Mouse (Mus musculus) lung, embryonic 15.5 days (tissue): Measurements from ENCODE around the gene Zfp87. TPM values are rescaled to one million over a fixed set of nuclear protein-coding genes. Genes with fewer than 3 reads are reported as not detected.
A peak's percentile ranks its signal among the peaks of the same experiment; 100 is the strongest.

Experiments used
- ATAC-seq: fragments of 200-750 bp; cut with Nextera tagmentation; 2 replicates; pipeline ENCODE4 v1.8.0; 2017; ENCODE audit warnings: moderate number of reproducible peaks, borderline replicate concordance; ENCODE audit not compliant: low FRiP score, low TSS enrichment; ENCODE audit errors: extremely low read depth
- H3K27ac ChIP-seq: fragments of 300-500 bp; sonication (generic); 2 replicates; pipeline ENCODE4 v1.5.1; 2015; ENCODE audit warnings: moderate library complexity, mild to moderate bottlenecking, inconsistent platforms
- H3K27me3 ChIP-seq: fragments of 300-500 bp; sonication (generic); 2 replicates; pipeline ENCODE4 v1.6.1; 2015; ENCODE audit warnings: inconsistent platforms
- H3K36me3 ChIP-seq: fragments of 300-500 bp; sonication (generic); 2 replicates; pipeline ENCODE4 v1.6.1; 2015; ENCODE audit warnings: inconsistent platforms
- H3K4me1 ChIP-seq: fragments of 300-500 bp; sonication (generic); 2 replicates; pipeline ENCODE4 v1.6.1; 2015; ENCODE audit warnings: inconsistent platforms
- H3K4me2 ChIP-seq: fragments of 300-500 bp; sonication (generic); 2 replicates; pipeline ENCODE4 v1.6.1; 2015; ENCODE audit warnings: inconsistent platforms, mild to moderate bottlenecking, moderate library complexity
- H3K4me3 ChIP-seq: fragments of 300-500 bp; sonication (generic); 2 replicates; pipeline ENCODE4 v1.5.1; 2015; ENCODE audit warnings: mild to moderate bottlenecking, inconsistent platforms
- H3K9ac ChIP-seq: fragments of 300-500 bp; sonication (generic); 2 replicates; pipeline ENCODE4 v1.6.1; 2015; ENCODE audit warnings: inconsistent platforms
- H3K9me3 ChIP-seq: fragments of 300-500 bp; sonication (generic); 2 replicates; pipeline ENCODE4 v1.6.1; 2016; ENCODE audit warnings: inconsistent platforms
- WGBS: fragments of 180-500 bp; shearing (Covaris S2); methylation state at CpG from one replicate; pipeline ENCODE4 v1.1.7; 2015; 5-methylcytosine and 5-hydroxymethylcytosine counted together
- polyA plus RNA-seq: library from polyadenylated mRNA; unstranded; fragments of >200 nt; fragmentation: Nextera tagmentation; extraction: Ambion mirVana; gene quantifications from 2 replicates; pipeline ENCODE4 v1.2.1, GENCODE M21; 2015

The Zfp87 gene
- polyA plus RNA-seq: 22.3 and 22.8 TPM in 2 replicates

- WGBS: 1% methylated on average over 27 of the region's 27 CpGs
- H3K36me3 ChIP-seq: peaks cover 1% of the 10 kb centered on the region; the same call in 1 of the 2 replicates
- peak within 1 kb of the TSS; percentile 62 for H3K27ac ChIP-seq
- no peaks in the 10 kb centered on the region for H3K27me3 ChIP-seq
- H3K9ac ChIP-seq: peak within 1 kb of the TSS; percentile 77
- peak within 1 kb of the TSS; percentile 90 for H3K4me3 ChIP-seq
- H3K4me1 ChIP-seq: peaks cover 13% of the 10 kb centered on the region
- peak within 1 kb of the TSS; percentile 74 for H3K4me2 ChIP-seq
- H3K9me3 ChIP-seq: no peaks in the 10 kb centered on the region
- peak; percentile 99 for ATAC-seq
Observed at GRCm38 (mm10) chr13:67525753-67526410, at the start of gene Zfp87, which contains the start of gene Gm26965. TSS of gene Zfp87 (minus strand) at chr13:67526177. TSS of gene Gm26965 (minus strand) at chr13:67526151.

GRCm38 (mm10) chr13:67572591-67573189, 46.7 kb upstream of the Zfp87 start:
- Histone ChIP-seq H3K9ac (no peak overlapping the region), H3K27me3 (no peaks in the 10 kb centered on the region), H3K9me3 (no peaks in the 10 kb centered on the region), H3K27ac (no peak overlapping the region), H3K4me1 (no peaks in the 10 kb centered on the region), H3K36me3 (no peaks in the 10 kb centered on the region), H3K4me3 (no peak overlapping the region), H3K4me2 (no peak overlapping the region)
- no peak for ATAC-seq
- 65% methylated on average over 5 of the region's 5 CpGs for WGBS

- ATAC-seq: no peak
- H3K4me3 ChIP-seq: peak within 1 kb of the TSS; percentile 93
- peak within 1 kb of the TSS; percentile 95 for H3K27ac ChIP-seq
- H3K4me2 ChIP-seq: peak within 1 kb of the TSS; percentile 73
- no peaks in the 10 kb centered on the region for H3K27me3 ChIP-seq
- WGBS: 64% methylated on average over 4 of the region's 4 CpGs
- H3K9me3 ChIP-seq: no peaks in the 10 kb centered on the region
- H3K9ac ChIP-seq: peak within 1 kb of the TSS; percentile 91
- H3K36me3 ChIP-seq: no peaks in the 10 kb centered on the region
- peaks cover 12% of the 10 kb centered on the region for H3K4me1 ChIP-seq
Observed at GRCm38 (mm10) chr13:67553730-67554129, 27.8 kb upstream of the Zfp87 start, which contains the start of gene Zfp748. TSS of gene Zfp748 (minus strand) at chr13:67553830.

GRCm38 (mm10) chr13:67552505-67553346, 26.7 kb upstream of the Zfp87 start:
- H3K27me3 ChIP-seq: no peaks in the 10 kb centered on the region
- under 1% methylated on average over 44 of the region's 44 CpGs for WGBS
- no peaks in the 10 kb centered on the region for H3K36me3 ChIP-seq
- H3K4me3 ChIP-seq: peak overlapping the region; percentile 93
- peak overlapping the region; percentile 73 for H3K4me2 ChIP-seq
- H3K4me1 ChIP-seq: peaks cover 12% of the 10 kb centered on the region
- H3K9ac ChIP-seq: peak overlapping the region; percentile 91
- H3K27ac ChIP-seq: peak overlapping the region; percentile 95
- no peaks in the 10 kb centered on the region for H3K9me3 ChIP-seq
- peak; percentile 96 for ATAC-seq

GRCm38 (mm10) chr13:67545941-67546340, 20.0 kb upstream of the Zfp87 start:
- Histone ChIP-seq H3K9me3 (no peaks in the 10 kb centered on the region), H3K36me3 (peaks cover 41% of the 10 kb centered on the region), H3K27me3 (no peaks in the 10 kb centered on the region), H3K4me2 (no peak overlapping the region), H3K9ac (no peak overlapping the region), H3K27ac (no peak overlapping the region), H3K4me3 (no peak overlapping the region), H3K4me1 (no peaks in the 10 kb centered on the region)
- WGBS: 91% methylated on average over 1 of the region's 1 CpGs
- no peak for ATAC-seq

DNA sequence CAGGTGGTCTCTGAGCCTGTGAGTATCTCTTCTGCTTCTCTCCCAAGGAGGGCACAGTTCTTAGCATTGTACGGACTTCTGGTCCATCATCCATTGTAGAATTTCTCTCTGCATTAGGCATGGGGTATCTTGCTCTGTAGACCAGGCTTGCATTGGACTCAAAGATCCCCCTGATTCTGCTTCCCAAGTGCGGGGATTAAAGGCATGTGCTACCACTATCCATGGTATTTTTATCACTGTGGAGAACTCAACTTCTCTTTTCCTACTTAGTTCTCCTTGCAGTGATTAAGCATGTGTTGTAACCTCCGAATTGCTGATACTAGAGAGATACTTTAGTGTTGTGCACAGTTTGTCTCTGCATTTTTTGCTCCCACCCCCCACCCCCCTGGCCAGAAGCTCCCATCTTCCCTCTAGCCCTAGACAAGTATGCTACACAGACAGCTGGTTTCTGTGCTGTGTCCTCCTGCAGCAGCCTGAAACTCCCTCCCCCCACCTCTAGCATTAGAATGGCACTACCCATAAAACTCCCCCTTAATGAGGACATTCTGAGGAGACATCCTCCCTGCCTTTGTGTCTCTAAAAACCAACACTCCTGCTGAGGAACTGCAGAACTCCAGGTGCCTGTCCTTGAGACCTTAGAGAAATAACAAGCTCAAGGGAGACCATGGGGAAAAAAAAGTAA, 1.2 kb upstream of the Zfp87 start:
- no peak for ATAC-seq
- peaks cover 13% of the 10 kb centered on the region for H3K4me1 ChIP-seq
- no peaks in the 10 kb centered on the region for H3K27me3 ChIP-seq
- no peaks in the 10 kb centered on the region for H3K36me3 ChIP-seq
- no peak overlapping the region for H3K27ac ChIP-seq
- no peak overlapping the region for H3K4me2 ChIP-seq
- no peaks in the 10 kb centered on the region for H3K9me3 ChIP-seq
- no peak overlapping the region for H3K9ac ChIP-seq
- no peak overlapping the region for H3K4me3 ChIP-seq
- 68% methylated on average over 3 of the region's 3 CpGs for WGBS

DNA sequence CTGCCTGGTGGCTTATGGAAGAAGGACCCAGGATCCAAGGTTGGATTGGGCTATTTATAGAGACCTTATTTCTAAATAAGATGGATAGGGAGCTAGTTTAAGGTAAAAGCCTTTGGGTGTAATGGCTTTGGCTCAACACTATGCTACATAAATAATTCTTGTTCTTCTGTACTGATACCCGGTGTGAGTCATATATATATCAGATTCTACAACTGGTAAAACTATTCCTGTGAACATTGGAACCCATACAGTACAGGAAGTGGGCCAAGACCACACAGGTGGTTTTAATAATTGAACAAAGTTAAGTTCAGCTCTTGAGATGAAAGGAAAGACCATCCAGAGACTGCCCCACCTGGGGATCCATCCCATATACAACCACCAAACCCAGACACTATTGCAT, 25.1 kb downstream of the Zfp87 start:
- H3K27ac ChIP-seq: no peak overlapping the region
- ATAC-seq: no peak
- no peak overlapping the region for H3K9ac ChIP-seq
- H3K27me3 ChIP-seq: no peaks in the 10 kb centered on the region
- peaks cover 8% of the 10 kb centered on the region for H3K4me1 ChIP-seq
- no peaks in the 10 kb centered on the region for H3K36me3 ChIP-seq
- H3K4me3 ChIP-seq: 0 out of 2 replicates have a peak overlapping the region, but pooled peaks have one; percentile 81
- H3K9me3 ChIP-seq: no peaks in the 10 kb centered on the region
- 75% methylated on average over 1 of the region's 1 CpGs for WGBS
- H3K4me2 ChIP-seq: no peak overlapping the region

DNA sequence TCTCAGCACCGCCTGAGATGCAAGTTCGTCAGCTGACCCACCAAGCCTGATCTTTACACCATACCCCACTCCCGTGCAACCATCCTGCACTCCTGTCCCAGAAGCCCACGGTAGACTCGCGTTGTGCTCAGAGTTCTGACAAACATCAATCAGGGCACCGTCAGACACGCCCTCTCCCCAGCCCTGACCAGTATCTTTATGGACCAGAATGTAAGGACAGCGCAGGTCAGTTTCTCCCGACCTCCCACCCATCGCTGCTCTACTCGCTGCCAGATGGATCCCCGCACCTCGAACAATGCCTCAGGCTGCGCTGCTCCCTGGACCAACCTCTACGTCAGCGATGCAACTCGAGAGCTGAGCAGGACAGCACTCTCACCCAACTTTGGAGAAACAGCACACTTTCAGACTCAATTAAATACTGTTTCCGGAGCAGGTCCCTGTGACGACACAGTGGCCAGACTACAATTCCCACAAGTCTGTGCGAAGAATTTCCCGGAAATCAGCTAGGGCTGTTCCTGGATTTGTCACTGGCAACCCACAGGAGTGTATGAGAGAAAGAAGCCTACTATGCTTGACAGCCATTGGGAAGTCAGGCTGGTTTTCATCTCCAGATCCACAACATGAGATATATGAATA, 25.8 kb downstream of the Zfp87 start, which contains the start of gene Zfp58:
Zfp58 (minus strand) TSS at position 472 of the 636 bp plus-strand sequence.
- Histone ChIP-seq H3K4me3 (peak within 1 kb of the TSS; percentile 81), H3K4me1 (peaks cover 8% of the 10 kb centered on the region), H3K9ac (peak within 1 kb of the TSS; percentile 67), H3K9me3 (no peaks in the 10 kb centered on the region), H3K4me2 (peak within 1 kb of the TSS; percentile 74), H3K36me3 (peaks cover 2% of the 10 kb centered on the region; the same call in 1 of the 2 replicates), H3K27ac (peak within 1 kb of the TSS; percentile 41; the same call in 1 of the 2 replicates), H3K27me3 (no peaks in the 10 kb centered on the region)
- WGBS: under 1% methylated on average over 22 of the region's 22 CpGs
- ATAC-seq: peak; percentile 95

DNA sequence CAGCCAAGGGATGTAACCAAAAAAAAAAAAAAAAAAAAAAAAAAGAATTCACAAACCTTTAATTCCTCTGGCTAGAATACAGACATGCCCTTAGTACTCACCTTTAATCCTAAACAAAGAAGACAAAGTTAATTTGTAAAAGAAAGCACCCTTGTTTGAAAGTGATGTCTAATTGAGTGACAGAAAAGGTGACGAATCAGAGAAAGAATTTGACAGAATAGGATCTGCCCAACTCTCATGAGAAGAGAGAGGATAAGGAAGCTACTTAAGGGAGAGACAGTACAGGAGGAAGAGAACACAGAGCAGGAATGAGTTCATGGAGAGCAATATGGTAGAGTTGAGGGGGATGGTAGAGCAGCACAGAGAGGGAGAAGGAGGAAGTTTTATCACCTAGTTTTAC, 30.3 kb downstream of the Zfp87 start:
- 95% methylated on average over 1 of the region's 1 CpGs for WGBS
- ATAC-seq: no peak
- H3K9ac ChIP-seq: no peak overlapping the region
- no peaks in the 10 kb centered on the region for H3K27me3 ChIP-seq
- peaks cover 9% of the 10 kb centered on the region; the same call in 1 of the 2 replicates for H3K9me3 ChIP-seq
- H3K27ac ChIP-seq: no peak overlapping the region
- peaks cover 8% of the 10 kb centered on the region for H3K4me1 ChIP-seq
- no peak overlapping the region for H3K4me3 ChIP-seq
- H3K4me2 ChIP-seq: no peak overlapping the region
- peaks cover 44% of the 10 kb centered on the region for H3K36me3 ChIP-seq

GRCm38 (mm10) chr13:67484424-67484811, 41.6 kb downstream of the Zfp87 start:
- ATAC-seq: peak; percentile 51; the same call in 1 of the 2 replicates
- no peaks in the 10 kb centered on the region for H3K27me3 ChIP-seq
- H3K4me2 ChIP-seq: peak overlapping the region; percentile 74
- peak overlapping the region; percentile 64 for H3K9ac ChIP-seq
- H3K36me3 ChIP-seq: 0 out of 2 replicates have a peak, but pooled peaks cover 10% of the 10 kb centered on the region
- peak overlapping the region; percentile 69 for H3K4me3 ChIP-seq
- no peaks in the 10 kb centered on the region for H3K9me3 ChIP-seq
- peak overlapping the region; percentile 60; the same call in 1 of the 2 replicates for H3K27ac ChIP-seq
- 30% methylated on average over 8 of the region's 8 CpGs for WGBS
- 0 out of 2 replicates have a peak, but pooled peaks cover 4% of the 10 kb centered on the region for H3K4me1 ChIP-seq
